Mouse (Mus musculus): ENCODE results near the gene Zmym1. TPM values are rescaled to one million over a fixed set of nuclear protein-coding genes. Genes with fewer than 3 reads are reported as not detected.

Gene Zmym1
- total RNA-seq, 1 experiment from 2014 or later, result 28.0 TPM

Other genes with a start within 250 kb of the Zmym1 start
- 60.9 and 107 TPM in 2 replicates for gene Zmym4, start 93.0 kb downstream of the Zmym1 start, total RNA-seq (2017)
- 1,035 and 1,123 TPM in 2 replicates for gene Sfpq, start 39.8 kb downstream of the Zmym1 start, total RNA-seq (2017)
- 25.2 and 31.8 TPM in 2 replicates for gene Zmym6, start 16.2 kb upstream of the Zmym1 start, total RNA-seq (2017)
- 12.0 and 27.9 TPM in 2 replicates for gene Tmem35b, start 62.5 kb upstream of the Zmym1 start, total RNA-seq (2017)
- gene Dlgap3, start 108.1 kb upstream of the Zmym1 start, total RNA-seq (2017), result not detected in 2 replicates
- gene Smim12, start 182.6 kb upstream of the Zmym1 start, total RNA-seq (2017), result 28.2 and 32.8 TPM in 2 replicates

Measured in hematopoietic stem cell, adult 5-6 weeks (primary cell).